Mouse (Mus musculus): ENCODE measurements around the gene Chst11.

DNA sequence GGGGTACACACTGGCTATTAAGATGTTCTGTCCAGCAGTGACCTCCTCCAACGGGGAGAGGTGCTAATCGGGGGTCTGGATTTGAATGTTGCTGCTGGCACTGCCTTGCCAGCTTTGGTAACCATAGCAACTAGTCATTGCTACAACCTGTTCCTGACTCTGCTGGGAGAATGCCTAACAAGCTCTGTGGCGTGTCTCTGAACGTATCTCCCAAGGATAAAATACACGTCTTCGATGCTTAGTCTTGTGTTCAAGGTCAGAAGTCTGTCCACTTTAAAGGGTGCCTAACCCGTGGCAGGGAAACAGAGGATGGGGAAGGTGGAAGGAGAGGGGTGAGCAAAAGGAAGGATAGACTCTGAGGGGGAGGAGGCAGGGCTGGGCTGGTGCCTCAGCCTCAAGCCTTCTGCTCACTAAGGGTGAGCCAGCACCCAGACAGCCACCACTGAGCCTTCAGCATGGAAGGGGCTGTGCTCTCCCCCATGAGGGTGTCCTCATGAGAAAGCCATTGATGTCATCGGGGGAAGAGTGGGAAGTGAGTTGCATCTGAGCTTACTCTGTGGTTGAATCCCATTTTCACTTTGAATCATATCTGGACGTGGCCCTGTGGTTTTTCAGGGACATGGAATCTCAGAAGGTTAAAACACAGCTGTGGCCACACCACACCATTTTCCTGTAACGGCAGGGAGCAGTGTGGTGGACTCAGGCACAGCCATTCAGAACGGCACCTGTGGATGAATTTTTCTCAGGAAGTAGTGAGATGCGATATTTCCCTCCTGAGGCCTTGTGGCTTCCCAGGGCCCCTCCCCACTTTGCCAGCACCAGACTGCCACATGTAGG lies 164.3 kb downstream of the Chst11 start:
- no peak for TF ChIP-seq POLR2A (IDR thresholded peaks at IDR 0.05; ENCODE audit: insufficient read depth, low read depth, low read length)
- TF ChIP-seq CTCF (IDR thresholded peaks at IDR 0.05; ENCODE audit: insufficient read depth, low read depth, low read length) = no peak
